Mouse (Mus musculus): ENCODE measurements around the gene Gli1.

DNA sequence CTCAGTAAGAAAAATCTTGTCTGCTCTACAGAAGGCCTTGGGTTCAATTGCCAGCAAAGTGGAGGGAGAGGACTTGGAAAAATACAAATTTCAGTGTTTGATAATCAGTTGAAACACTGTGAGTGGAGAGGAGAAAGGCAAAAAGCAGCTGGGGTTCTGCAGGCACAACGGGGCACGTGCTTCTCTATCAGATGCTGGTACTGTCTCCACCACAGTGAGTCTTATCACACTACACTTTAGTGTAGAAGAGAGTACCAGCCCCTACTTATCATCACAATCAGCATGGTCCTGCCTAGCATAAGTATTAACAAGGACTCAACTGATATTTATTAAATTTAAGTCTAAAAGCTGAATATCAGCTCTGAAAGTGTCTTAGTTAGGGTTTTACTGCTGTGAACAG lies 24.5 kb downstream of the Gli1 start:
- TF ChIP-seq POLR2A (IDR thresholded peaks at IDR 0.05; ENCODE audit: insufficient read depth, low read depth, low read length): no peak
- no peak for TF ChIP-seq CTCF (IDR thresholded peaks at IDR 0.05; ENCODE audit: insufficient read depth, low read depth, low read length)
